Mouse (Mus musculus) embryonic facial prominence, embryonic 13.5 days (tissue): Measurements from ENCODE around the gene Dstyk. TPM values are rescaled to one million over a fixed set of nuclear protein-coding genes. Genes with fewer than 3 reads are reported as not detected.
"Not testable (repeated sequence)": the region's sequence is repeated elsewhere in the genome, so short reads cannot be mapped to it uniquely, and the experiment has no call there.

Experiments
- ATAC-seq: fragments of 200-750 bp; cut with Nextera tagmentation; 2 replicates; pipeline ENCODE4 v1.8.0; 2017; ENCODE audit warnings: low read depth; ENCODE audit not compliant: insufficient number of reproducible peaks, insufficient read depth, low FRiP score, low TSS enrichment
- H3K27ac ChIP-seq: fragments of 300-500 bp; sonication (generic); 2 replicates; pipeline ENCODE4 v1.5.1; 2015; ENCODE audit warnings: moderate library complexity, mild to moderate bottlenecking, inconsistent platforms
- H3K27me3 ChIP-seq: fragments of 300-500 bp; sonication (generic); 2 replicates; pipeline ENCODE4 v1.6.1; 2015; ENCODE audit warnings: mild to moderate bottlenecking, inconsistent platforms
- H3K36me3 ChIP-seq: fragments of 300-500 bp; sonication (generic); 2 replicates; pipeline ENCODE4 v1.6.1; 2015; ENCODE audit warnings: mild to moderate bottlenecking, inconsistent platforms
- H3K4me1 ChIP-seq: fragments of 300-500 bp; sonication (generic); 2 replicates; pipeline ENCODE4 v1.6.1; 2015; ENCODE audit warnings: inconsistent platforms
- H3K4me2 ChIP-seq: fragments of 300-500 bp; sonication (generic); 2 replicates; pipeline ENCODE4 v1.6.1; 2015; ENCODE audit warnings: moderate library complexity, mild to moderate bottlenecking, inconsistent platforms
- H3K4me3 ChIP-seq: fragments of 300-500 bp; sonication (generic); 2 replicates; pipeline ENCODE4 v1.5.1; 2015; ENCODE audit warnings: mild to moderate bottlenecking, inconsistent platforms
- H3K9ac ChIP-seq: fragments of 300-500 bp; sonication (generic); 2 replicates; pipeline ENCODE4 v1.6.1; 2015; ENCODE audit warnings: mild to moderate bottlenecking, inconsistent platforms
- H3K9me3 ChIP-seq: fragments of 300-500 bp; sonication (generic); 2 replicates; pipeline ENCODE4 v1.6.1; 2016; ENCODE audit warnings: inconsistent platforms
- WGBS: fragments of 180-500 bp; shearing (Covaris S2); methylation state at CpG from one replicate; pipeline ENCODE4 v1.1.7; 2015; ENCODE audit warnings: mixed read lengths; 5-methylcytosine and 5-hydroxymethylcytosine counted together
- polyA plus RNA-seq: library from polyadenylated mRNA; unstranded; fragments of >200 nt; fragmentation: Nextera tagmentation; extraction: Ambion mirVana; gene quantifications from 2 replicates; pipeline ENCODE4 v1.2.1, GENCODE M21; 2015

Dstyk gene
- polyA plus RNA-seq, 1 experiment from 2014 or later, result 16.1 TPM

DNA sequence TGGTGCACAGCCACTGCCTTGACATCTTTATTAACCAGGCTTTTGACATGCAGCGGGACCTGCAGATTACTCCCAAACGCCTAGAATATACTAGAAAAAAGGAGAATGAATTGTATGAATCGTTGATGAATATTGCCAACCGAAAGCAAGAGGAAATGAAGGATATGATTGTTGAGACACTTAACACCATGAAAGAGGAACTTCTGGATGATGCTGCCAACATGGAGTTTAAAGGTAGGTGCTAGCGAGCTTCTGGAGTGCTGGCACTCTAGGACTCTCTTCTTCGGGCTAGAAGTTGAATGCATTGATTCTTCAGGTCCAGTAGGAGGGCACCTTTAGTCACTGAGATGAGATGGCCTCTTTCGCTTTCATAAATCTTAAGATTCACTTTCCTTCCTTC is 32.4 kb downstream of the Dstyk start:
- 94% methylated on average over 7 of the region's 7 CpGs for WGBS
- ATAC-seq, result no peak
- no peaks in the 10 kb centered on the region for H3K27me3 ChIP-seq
- H3K4me2 ChIP-seq, result no peak overlapping the region
- no peak overlapping the region for H3K4me3 ChIP-seq
- H3K4me1 ChIP-seq, result no peaks in the 10 kb centered on the region
- no peak overlapping the region for H3K27ac ChIP-seq
- no peaks in the 10 kb centered on the region for H3K9me3 ChIP-seq
- H3K9ac ChIP-seq, result no peak overlapping the region
- peaks cover 69% of the 10 kb centered on the region for H3K36me3 ChIP-seq

DNA sequence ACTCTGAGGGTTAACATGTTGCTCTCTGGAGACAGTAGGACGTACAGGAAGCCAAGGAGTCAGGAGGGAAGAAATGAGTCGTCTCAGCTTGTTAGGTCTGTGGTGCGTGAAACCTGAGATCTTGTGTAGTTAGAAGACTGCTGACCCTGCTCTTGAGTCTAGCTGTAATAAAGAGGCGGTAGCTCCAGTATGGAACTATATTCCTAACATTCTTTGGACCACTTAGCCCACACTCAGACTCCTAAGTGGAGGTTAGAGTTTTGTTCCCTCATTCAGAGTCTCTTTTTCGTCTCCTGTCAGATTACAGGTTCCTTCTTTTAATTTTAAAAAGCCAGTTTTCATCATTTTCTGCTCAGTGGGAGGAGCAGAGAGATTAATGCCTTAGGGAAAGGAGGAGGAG is 47.3 kb downstream of the Dstyk start:
- H3K4me1 ChIP-seq, result peaks cover 4% of the 10 kb centered on the region; the same call in 1 of the 2 replicates
- WGBS, result 60% methylated on average over 5 of the region's 5 CpGs
- H3K4me2 ChIP-seq, result no peak overlapping the region
- no peak overlapping the region for H3K9ac ChIP-seq
- no peak overlapping the region for H3K27ac ChIP-seq
- H3K36me3 ChIP-seq, result peaks cover 57% of the 10 kb centered on the region
- no peak overlapping the region for H3K4me3 ChIP-seq
- no peaks in the 10 kb centered on the region for H3K27me3 ChIP-seq
- ATAC-seq, result no peak
- H3K9me3 ChIP-seq, result no peaks in the 10 kb centered on the region

- Histone ChIP-seq H3K9ac (no peak overlapping the region), H3K27ac (no peak overlapping the region), H3K36me3 (peaks cover 17% of the 10 kb centered on the region), H3K4me1 (peaks cover 4% of the 10 kb centered on the region; the same call in 1 of the 2 replicates), H3K4me2 (no peak overlapping the region), H3K27me3 (no peaks in the 10 kb centered on the region), H3K4me3 (no peak overlapping the region), H3K9me3 (no peaks in the 10 kb centered on the region)
- no peak for ATAC-seq
These were observed 51.6 kb downstream of the Dstyk start for GRCm38 (mm10) chr1:132468926-132469325.

GRCm38 (mm10) chr1:132469519-132469918 is 52.2 kb downstream of the Dstyk start:
- H3K4me2 ChIP-seq, result no peak overlapping the region
- peaks cover 11% of the 10 kb centered on the region for H3K36me3 ChIP-seq
- no peaks in the 10 kb centered on the region for H3K27me3 ChIP-seq
- peaks cover 4% of the 10 kb centered on the region; the same call in 1 of the 2 replicates for H3K4me1 ChIP-seq
- no peaks in the 10 kb centered on the region for H3K9me3 ChIP-seq
- no peak overlapping the region for H3K4me3 ChIP-seq
- H3K9ac ChIP-seq, result no peak overlapping the region
- 91% methylated on average over 7 of the region's 7 CpGs for WGBS
- H3K27ac ChIP-seq, result no peak overlapping the region
- no peak for ATAC-seq

DNA sequence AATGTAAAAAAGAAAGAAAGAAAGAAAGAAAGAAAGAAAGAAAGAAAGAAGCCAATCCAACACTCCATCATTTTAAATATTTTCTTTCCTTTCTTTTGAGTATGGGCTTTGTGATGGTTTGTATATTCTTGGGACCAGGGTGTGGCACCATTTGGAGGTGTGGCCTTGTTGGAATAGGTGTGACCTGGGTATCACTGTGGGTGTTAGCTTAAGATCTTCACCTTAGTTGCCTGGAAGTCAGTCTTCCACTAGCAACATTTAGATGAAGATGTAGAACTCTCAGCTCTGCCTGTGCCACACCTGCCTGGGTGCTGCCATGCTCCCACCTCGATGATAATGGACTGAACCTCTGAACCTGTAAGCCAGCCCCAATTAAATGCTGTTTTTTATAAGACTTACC is 52.7 kb downstream of the Dstyk start:
- not testable (repeated sequence) for H3K27me3 ChIP-seq, H3K27ac ChIP-seq, H3K4me2 ChIP-seq, H3K4me3 ChIP-seq, H3K36me3 ChIP-seq, H3K9ac ChIP-seq, H3K4me1 ChIP-seq, ATAC-seq, H3K9me3 ChIP-seq
- WGBS, result 88% methylated on average over 1 of the region's 1 CpGs

DNA sequence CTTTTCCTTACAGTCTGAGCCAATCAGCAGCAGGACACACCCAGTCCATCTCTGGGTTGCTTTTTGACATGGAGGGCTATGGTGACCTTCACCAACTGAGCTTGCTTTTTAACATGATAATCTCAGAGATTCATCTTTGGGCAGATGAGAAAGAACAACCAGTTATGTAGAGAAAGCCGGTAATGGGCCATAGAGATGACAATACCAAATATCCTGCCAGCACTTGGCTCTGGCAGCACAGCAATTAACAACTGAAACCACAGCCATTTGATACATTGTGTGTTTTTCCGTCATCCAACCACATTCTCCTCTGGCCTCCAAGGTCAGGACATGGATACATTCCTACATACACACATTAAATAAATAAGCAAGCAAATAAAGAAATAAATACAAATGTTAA is 53.7 kb downstream of the Dstyk start:
- H3K4me3 ChIP-seq, result no peak overlapping the region
- H3K27ac ChIP-seq, result no peak overlapping the region
- no peak overlapping the region for H3K4me2 ChIP-seq
- no peaks in the 10 kb centered on the region for H3K27me3 ChIP-seq
- no peaks in the 10 kb centered on the region for H3K9me3 ChIP-seq
- WGBS, result 75% methylated on average over 2 of the region's 2 CpGs
- H3K36me3 ChIP-seq, result no peaks in the 10 kb centered on the region; the same call in 1 of the 2 replicates
- ATAC-seq, result no peak
- no peak overlapping the region for H3K9ac ChIP-seq
- H3K4me1 ChIP-seq, result peaks cover 9% of the 10 kb centered on the region

- no peaks in the 10 kb centered on the region for H3K27me3 ChIP-seq
- 88% methylated on average over 5 of the region's 5 CpGs for WGBS
- no peak for ATAC-seq
These were observed 54.1 kb downstream of the Dstyk start for GRCm38 (mm10) chr1:132471499-132471898.

GRCm38 (mm10) chr1:132472537-132472936 is 55.2 kb downstream of the Dstyk start:
- no peaks in the 10 kb centered on the region for H3K9me3 ChIP-seq
- WGBS, result 61% methylated on average over 5 of the region's 5 CpGs
- no peak for ATAC-seq
- H3K4me3 ChIP-seq, result no peak overlapping the region
- H3K36me3 ChIP-seq, result no peaks in the 10 kb centered on the region
- no peaks in the 10 kb centered on the region for H3K27me3 ChIP-seq
- H3K4me2 ChIP-seq, result no peak overlapping the region
- H3K27ac ChIP-seq, result no peak overlapping the region
- H3K9ac ChIP-seq, result no peak overlapping the region
- H3K4me1 ChIP-seq, result peaks cover 9% of the 10 kb centered on the region

More at GRCm38 (mm10) chr1:132471499-132471898, 54.1 kb downstream of the Dstyk start:
- Histone ChIP-seq H3K9ac (no peak overlapping the region), H3K4me1 (peaks cover 9% of the 10 kb centered on the region), H3K4me3 (no peak overlapping the region), H3K9me3 (no peaks in the 10 kb centered on the region), H3K27ac (no peak overlapping the region), H3K36me3 (no peaks in the 10 kb centered on the region; the same call in 1 of the 2 replicates), H3K4me2 (no peak overlapping the region)

DNA sequence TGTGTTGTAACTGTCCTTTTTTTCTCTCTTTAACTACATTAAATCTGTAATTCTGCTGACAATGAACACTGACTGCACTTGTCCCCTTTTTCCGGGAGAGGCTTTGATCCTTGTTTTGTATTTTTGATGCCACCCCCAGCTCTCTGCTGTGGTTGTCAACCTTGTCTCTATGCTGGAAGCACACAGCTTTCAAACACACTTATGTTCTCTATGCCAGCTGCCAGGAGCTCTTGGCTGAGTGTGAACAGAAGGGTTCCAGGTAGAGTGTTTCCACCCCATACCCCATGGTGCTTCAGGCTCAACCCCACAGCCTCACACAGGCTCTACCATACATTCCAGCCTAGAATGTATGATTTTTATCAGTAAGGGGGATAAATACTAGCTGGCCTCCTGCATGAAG is 57.1 kb downstream of the Dstyk start:
- Histone ChIP-seq H3K27me3 (no peaks in the 10 kb centered on the region), H3K27ac (no peak overlapping the region), H3K4me2 (no peak overlapping the region), H3K4me3 (no peak overlapping the region), H3K36me3 (no peaks in the 10 kb centered on the region), H3K9ac (no peak overlapping the region), H3K9me3 (no peaks in the 10 kb centered on the region), H3K4me1 (peaks cover 20% of the 10 kb centered on the region)
- WGBS, result 90% methylated on average over 1 of the region's 1 CpGs
- ATAC-seq, result no peak

DNA sequence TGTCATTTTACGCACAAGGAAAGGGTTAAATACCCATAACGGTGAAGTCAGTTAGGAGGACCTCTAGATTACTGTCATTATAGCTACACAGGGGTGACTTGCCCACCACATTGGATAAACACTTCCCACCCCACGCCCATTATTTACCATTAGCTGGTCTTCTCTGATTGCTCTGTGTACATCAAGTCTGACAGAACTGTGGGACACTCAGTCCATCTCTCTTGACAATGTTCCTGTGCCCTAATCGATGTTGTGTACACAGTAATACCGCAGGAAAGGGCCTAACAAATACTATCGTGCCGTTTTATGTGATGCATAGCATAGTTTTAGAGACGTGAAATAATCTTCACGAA is 59.2 kb downstream of the Dstyk start:
- 0 out of 2 replicates have a peak, but pooled peaks have one; percentile 20 for ATAC-seq
- peak overlapping the region; percentile 71; the same call in 1 of the 2 replicates for H3K27ac ChIP-seq
- H3K4me3 ChIP-seq, result peak overlapping the region; percentile 88
- H3K36me3 ChIP-seq, result no peaks in the 10 kb centered on the region
- 5% methylated on average over 9 of the region's 9 CpGs for WGBS
- peak overlapping the region; percentile 77 for H3K4me2 ChIP-seq
- H3K9me3 ChIP-seq, result no peaks in the 10 kb centered on the region
- peaks cover 20% of the 10 kb centered on the region for H3K4me1 ChIP-seq
- H3K9ac ChIP-seq, result peak overlapping the region; percentile 91
- H3K27me3 ChIP-seq, result no peaks in the 10 kb centered on the region

- no peaks in the 10 kb centered on the region for H3K36me3 ChIP-seq
- ATAC-seq, result peak; percentile 83
- H3K27me3 ChIP-seq, result no peaks in the 10 kb centered on the region
- H3K4me3 ChIP-seq, result peak within 1 kb of the TSS; percentile 88
- peak within 1 kb of the TSS; percentile 91 for H3K9ac ChIP-seq
- H3K4me1 ChIP-seq, result peaks cover 20% of the 10 kb centered on the region
- WGBS, result under 1% methylated on average over 43 of the region's 43 CpGs
- peak within 1 kb of the TSS; percentile 71; the same call in 1 of the 2 replicates for H3K27ac ChIP-seq
- peak within 1 kb of the TSS; percentile 77 for H3K4me2 ChIP-seq
- no peaks in the 10 kb centered on the region for H3K9me3 ChIP-seq
These were observed 59.8 kb downstream of the Dstyk start, which contains the start of gene Rbbp5 for GRCm38 (mm10) chr1:132476928-132477691. TSS of gene Rbbp5 (plus strand) at chr1:132477365.

DNA sequence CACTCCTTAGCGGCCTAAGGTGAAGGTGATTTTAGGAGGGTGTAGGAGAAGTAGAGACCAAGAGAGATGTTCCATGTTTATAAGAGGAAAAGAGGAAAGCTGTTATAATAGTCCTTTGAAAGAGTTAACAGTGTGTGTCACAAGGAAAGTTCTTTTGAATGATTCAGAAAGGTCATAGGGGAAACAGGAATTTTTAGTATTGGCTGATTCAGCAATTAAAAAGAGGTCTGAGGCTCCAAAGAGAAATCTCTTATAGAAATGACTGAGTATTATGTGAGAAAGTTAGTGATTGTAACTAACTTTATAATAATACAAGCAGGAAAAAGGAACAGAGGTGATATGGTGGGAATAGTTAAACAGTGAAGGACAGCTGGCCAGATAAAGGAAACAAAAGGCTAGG is 62.1 kb downstream of the Dstyk start:
- Histone ChIP-seq H3K27ac (no peak overlapping the region), H3K4me2 (no peak overlapping the region), H3K4me1 (peaks cover 20% of the 10 kb centered on the region), H3K9ac (no peak overlapping the region), H3K27me3 (no peaks in the 10 kb centered on the region), H3K9me3 (no peaks in the 10 kb centered on the region), H3K4me3 (no peak overlapping the region), H3K36me3 (no peaks in the 10 kb centered on the region)
- no peak for ATAC-seq
- WGBS, result 78% methylated on average over 1 of the region's 1 CpGs
